Mouse (Mus musculus) cortical plate, adult 2 months (tissue): ENCODE data around the gene Ripply2.

Experiments used
- CTCF ChIP-seq: fragments of 200-500 bp; IDR thresholded peaks from 2 replicates; pipeline ENCODE4 v1.5.1; 2011; ENCODE audit warnings: mild to moderate bottlenecking, control low read depth, low read length; ENCODE audit not compliant: insufficient read depth; ENCODE audit errors: extremely low read depth
- POLR2A ChIP-seq: fragments of 200-500 bp; IDR thresholded peaks from 2 replicates; pipeline ENCODE4 v1.6.1; 2011; ENCODE audit warnings: mild to moderate bottlenecking, low read length, control low read depth; ENCODE audit not compliant: insufficient read depth; ENCODE audit errors: extremely low read depth

DNA sequence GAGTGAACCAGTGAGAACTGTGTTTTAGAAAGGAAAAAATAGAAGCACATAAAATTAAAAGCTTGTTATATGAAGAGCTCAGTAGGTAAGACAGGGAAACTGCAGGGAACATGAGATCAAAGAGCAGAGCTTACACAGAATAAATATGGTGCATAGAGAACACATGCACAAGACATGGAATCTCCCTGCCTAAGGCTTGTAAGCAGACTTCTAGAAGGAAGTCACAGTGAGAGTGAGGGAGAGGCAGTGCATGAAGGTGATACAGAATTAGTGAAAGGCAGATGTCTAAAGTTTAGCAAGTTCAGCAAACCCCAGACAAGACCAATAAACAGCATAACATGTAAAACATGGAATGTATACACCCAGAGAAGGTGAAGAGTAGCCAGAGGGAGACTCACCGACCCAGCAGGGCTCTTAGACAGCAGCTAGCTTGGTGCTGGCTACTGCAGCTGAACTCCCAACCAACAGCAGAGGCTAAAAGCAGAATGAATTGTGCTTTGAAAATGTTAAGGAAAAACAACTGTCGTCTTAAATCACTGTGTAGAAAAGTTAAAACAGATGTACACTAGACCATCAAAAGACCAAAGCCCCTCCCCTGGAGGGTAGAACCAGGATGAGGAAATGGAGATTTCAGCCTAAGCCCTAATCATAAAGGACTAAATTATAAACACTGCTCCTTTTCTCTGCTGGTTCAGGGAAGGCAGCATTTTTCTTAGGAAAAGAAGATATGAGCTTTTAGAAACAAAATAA lies 19.7 kb downstream of the Ripply2 start:
- TF ChIP-seq CTCF, result no peak
- TF ChIP-seq POLR2A, result no peak
